Mouse (Mus musculus) Muller cell, postnatal 12 days (primary cell): Measurements from ENCODE around the gene Tbata.

Experiments
- DNase-seq: peaks from one replicate; pipeline ENCODE4 v3.0.0-alpha.2; 2015; ENCODE audit errors: inconsistent ontology term

Gene Tbata

DNA sequence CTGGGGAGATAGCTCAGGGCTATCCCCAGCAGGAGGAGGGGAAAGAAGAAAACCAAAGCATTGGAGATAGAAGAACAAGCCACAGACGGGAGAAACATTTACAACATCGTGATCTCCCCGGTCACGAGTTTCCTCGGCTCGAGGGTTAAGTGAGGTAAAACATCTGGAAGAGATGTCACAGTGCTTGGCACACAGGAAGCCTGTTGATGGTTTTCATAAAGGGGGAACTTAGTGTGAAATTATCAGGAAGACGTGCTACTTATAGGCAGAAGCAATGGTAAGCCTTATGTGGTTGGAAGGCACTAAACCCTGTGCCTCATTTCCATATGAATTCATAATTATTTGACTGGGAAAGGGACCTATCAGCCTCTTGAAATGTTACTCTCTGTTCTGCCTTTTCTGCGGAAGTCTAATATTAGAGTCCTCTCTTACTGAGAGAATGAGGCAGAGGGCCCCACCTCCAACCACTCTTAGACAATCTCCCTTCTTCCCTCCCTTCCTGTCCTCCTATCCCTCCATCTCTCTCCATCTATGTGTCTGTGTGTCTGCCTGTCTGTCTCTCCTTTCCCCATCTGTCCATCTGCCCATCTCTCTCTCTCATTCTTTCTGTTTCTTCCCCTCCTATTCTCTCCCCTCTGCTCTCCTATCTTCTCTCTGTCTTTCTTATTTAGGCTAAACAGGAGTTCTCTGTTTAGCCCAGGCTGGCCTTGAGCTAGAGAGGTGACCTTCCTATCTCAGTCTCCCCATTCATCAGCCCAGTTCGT, 4.2 kb upstream of the Tbata start:
- DNase-seq, result no peak

DNA sequence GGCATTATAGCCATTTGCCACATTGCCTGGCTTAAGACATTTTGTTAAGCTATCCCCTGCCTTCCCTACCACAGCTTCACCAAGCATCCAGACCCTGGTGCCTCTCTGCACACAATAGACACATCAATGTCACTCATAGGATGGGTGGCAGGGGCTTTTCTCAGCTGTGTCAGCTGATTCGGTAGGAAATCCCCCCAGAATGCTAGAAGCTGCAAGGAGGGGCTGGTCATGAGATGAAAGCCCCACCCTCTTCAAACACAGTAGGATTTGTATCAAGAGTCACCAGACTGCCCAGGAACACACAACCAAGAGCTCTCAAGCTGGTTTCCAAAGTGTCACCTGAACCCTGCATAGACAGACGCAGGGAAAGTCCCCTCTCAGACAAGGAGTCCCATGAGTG, 3.4 kb upstream of the Tbata start:
- no peak for DNase-seq

DNA sequence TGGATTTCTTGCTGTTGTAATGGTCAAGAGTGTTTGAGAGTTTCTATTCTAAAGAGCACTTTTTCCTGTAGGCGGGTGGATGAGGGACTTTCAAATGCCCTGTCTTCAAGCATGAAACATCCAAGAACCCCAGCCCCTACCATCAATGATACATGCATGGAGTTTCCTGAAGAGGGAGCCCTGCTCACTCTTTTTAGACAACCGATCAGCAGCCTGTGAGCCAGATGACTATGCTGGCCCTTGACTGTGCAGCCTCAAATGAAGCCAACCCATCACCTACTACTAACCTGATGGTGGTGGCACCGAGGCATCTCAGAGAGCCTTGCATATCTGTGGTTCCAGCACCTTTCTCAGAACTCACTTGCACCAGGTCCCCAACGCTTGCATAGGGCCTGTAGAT, 742 bp downstream of the Tbata start:
- no peak for DNase-seq

DNA sequence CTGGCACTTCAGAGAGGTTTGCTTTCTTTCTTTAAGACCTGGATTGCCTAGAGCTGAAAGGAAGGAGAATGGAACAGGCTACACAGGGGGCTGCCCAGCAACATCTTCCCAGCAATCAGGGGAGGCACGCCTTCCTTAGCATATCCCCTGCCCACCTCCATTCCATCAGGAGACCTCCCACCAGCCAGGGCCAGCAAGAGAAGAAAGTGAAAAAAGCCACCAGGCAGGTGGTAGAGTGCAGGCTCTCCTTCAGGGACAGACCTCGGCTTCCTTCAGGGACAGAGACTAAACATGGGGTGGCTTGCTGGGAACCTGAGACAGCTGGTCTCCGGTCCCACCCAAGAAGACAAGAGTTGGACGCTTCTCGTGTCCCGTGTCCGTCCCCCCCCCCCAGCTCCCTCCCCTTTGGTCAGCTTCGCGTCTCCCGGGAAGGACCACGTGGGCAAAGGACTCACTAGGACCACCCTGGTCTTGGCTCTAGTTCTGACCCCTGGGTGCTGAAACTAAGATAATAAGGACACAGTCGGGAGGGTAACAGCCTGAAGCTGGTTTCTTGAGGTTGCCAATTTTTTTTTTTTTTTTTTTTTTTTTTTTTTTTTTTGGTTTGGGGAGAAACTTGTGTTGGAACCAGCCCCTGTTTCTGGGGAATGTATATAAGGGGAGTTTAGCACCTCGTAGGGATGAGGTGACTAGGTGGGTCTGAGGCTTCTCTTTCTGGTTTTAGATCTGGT, 3.1 kb downstream of the Tbata start:
- no peak for DNase-seq

DNA sequence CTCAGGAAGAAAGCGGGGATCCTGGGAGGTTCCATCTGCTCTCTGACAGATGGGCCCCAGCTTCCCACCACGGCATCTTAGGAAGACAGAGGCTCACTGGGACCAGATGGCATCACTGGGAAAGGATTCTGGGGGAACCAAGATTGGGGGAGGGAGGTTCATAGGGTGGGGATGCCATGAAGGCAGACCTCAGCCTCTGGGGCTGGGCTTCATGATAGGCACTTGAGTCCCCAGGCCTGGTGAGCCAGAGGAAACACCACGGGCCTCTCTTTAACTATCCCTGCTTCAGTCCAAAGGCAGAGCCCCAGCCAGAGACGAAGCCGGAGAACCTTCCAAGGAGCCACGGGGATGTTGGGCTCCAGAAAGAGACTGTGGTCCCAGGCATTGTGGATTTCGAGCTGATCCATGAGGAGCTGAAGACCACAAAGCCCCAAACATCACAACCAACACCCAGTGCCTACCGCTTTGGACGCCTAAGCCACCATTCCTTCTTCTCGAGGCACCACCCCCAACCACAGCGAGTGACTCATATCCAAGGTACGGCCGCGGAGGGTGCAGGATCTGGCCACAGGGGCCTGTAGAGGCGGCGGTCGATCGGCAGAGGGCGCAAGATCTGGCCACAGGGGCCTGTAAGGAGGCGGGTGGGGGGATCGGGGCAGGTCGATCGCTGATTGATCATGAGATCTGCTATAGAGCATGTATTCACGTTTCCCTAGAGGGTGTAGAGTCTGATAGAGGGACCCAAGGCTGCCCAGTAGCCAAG, 3.9 kb downstream of the Tbata start:
- DNase-seq, result peak; percentile 69

- no peak for DNase-seq
Measured at GRCm38 (mm10) chr10:61176221-61176790, 4.6 kb downstream of the Tbata start.

- no peak for DNase-seq
Measured at GRCm38 (mm10) chr10:61177751-61178150, 6.0 kb downstream of the Tbata start.

DNA sequence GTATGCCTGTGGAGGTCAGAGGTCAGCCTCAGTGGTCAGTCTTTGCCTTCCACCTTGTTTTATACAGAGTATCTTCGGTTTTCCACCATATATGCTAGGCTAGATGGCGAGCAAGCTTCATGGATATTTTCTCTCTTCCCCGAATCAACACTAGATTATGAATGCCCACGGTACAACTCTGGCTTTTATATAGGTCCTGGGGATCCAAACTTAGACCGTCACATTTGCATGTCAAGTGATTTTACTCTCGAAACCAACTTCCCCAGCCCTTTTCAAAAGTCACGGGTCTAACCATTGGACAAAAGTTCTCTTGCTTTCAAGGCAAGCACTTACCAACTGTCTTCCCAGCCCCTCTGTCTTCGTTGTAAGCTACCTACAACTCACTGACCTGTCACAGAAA, 6.9 kb downstream of the Tbata start:
- no peak for DNase-seq

DNA sequence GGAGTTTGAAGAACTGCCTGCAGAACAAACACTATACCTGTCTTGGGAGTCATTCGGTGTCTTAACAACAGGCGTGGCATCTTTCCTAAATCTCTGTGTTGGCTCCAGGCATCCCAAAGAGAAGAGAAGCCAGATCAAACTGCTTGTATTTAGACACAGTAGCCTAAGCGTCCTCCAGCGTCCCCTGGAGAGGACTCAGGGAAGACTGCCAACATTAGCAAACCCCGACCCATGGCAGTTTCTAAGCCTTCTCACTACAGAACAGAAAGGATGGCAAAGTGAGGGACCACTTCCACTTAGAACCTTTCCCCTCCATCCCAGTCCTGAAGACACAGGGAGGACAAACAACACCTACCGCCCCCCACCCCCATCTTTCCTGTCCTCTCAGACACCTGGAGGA, 8.2 kb downstream of the Tbata start:
- DNase-seq, result no peak

DNA sequence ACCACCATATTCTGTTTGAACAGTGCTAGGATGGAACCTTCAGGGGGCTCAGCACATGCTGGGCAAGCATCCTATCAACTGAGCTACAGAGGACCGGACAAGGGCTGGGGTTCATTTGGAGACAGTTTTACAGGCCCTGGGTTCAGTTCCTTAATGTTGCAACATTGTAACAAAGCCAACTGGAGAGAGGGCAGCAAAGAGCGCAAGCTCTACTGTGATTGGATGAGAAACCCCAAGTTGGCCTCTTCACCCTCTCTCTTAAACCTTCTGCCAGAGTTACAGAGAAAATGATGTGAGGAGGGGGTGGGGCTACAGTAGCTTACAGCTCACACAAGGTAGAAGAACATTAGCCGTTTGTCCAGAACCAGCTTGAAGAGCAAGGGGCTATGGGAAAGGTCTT, 15.2 kb downstream of the Tbata start:
- no peak for DNase-seq

DNA sequence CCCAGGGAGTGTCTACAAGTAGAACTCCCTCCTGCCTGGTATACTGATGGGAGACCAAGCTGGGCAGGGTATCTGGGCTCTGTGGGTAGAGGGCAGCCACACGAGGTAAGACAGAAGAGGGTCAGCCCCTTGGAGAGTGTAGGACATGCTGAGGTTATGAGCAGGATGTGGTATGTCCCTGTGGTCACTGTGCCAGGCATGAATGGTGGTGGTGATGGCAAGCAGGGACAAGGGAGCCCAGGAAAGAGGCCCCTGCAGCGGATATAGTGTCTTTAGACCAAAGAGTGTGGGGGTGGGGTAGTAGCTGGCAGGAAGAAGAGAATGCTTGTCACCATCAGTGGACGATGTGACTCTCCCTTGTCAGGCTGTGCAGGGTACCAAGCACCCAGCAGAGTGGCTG, 16.3 kb downstream of the Tbata start:
- no peak for DNase-seq

DNA sequence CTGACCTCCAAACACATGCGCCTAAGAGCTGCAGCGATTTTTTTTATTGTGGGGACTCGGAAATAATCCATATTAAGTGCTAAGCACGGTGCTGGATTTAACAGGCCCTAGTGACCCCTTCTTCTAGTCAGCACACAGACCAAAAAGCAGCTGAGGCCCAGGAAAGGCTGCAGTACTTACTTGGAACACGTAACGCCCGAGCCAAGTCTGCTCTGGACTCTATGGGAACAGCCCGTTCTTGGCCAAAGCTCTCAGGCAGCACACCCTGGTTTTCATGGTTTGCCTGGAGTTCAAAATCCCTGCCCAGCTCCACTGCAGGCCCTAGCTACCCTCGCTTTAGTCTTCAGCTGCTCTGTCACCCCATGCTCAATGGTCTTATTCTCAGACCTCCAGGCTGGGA, 22.9 kb downstream of the Tbata start:
- DNase-seq, result no peak

DNA sequence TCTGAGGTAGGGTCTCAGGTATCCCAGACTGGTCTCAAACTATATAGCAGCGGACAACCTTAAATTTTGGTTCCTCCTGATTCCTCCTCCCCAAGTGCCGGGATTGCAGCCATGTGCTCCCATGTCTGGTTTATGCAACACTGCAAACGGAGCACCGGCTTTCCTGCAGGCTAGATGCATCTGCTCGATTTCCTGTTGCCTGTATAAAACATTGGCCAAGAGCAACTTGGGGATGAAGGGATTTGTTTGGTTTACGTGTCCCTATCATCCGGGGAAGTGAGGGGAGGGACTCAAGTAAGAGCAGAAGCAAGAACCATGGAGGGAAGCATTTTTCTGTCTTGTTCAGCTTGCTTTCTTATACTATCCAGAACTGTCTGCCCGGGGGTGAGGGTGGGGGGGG, 23.5 kb downstream of the Tbata start:
- DNase-seq, result no peak

- DNase-seq, result no peak
Measured at GRCm38 (mm10) chr10:61195718-61196291, 24.1 kb downstream of the Tbata start.

- peak; percentile 63 for DNase-seq
Measured at GRCm38 (mm10) chr10:61199566-61200213, 27.9 kb downstream of the Tbata start.

- DNase-seq, result no peak
Measured at GRCm38 (mm10) chr10:61200232-61200820, 28.6 kb downstream of the Tbata start.

DNA sequence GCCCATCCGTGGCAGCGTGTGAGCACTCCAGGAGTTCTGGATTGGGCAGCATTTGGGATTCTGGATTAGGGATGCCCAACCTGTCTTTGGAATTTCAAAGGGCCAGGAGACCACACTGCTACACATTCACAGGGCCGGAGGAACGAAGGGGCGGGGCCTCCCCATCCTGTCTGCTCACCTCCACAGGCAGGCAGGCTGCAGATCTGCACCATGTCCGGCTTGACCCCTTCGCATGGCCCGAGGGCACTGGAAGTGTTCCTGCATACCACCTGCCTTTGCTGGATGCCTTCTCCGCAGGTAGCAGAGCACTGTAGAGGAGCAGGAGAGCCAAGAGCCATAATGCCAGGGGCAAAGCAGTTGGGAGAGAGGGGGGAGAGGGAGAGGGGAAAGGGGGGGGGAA, 29.2 kb downstream of the Tbata start:
- no peak for DNase-seq

DNA sequence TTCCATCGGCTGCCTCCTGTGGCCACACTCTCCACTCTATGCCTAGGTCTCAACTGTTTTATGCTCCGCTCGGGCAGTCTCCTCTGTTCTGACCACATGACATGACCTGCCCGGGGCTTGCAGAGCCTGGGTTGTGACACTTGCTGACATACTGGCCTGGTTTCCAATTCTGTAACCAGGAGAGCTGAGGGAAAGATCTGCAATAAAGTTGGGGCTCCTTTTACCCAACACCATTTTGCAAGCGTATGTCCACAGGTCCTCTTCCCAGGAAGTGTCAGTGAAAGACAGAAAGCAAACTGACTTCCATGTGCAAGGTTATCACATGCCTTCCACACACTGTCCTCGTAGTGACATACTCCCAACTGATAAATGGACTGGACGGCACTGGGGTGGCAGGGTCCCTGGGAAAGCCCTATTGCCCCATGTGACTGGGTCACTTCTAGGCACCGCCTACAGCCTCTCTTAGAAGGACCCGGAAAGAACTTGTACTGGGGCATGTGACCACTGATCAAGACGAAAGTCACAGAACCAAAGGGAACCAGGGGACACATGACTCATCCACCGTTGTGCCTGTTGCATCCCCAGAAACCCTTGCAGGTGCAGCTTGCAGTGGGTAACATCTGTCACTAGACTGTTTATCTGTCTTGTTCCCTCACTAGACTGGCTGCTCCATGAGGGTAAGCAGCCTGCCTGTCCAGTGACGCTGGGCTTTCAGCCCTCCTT, 30.0 kb downstream of the Tbata start:
- no peak for DNase-seq

- DNase-seq, result no peak
Measured at GRCm38 (mm10) chr10:61203930-61204329, 32.2 kb downstream of the Tbata start.

DNA sequence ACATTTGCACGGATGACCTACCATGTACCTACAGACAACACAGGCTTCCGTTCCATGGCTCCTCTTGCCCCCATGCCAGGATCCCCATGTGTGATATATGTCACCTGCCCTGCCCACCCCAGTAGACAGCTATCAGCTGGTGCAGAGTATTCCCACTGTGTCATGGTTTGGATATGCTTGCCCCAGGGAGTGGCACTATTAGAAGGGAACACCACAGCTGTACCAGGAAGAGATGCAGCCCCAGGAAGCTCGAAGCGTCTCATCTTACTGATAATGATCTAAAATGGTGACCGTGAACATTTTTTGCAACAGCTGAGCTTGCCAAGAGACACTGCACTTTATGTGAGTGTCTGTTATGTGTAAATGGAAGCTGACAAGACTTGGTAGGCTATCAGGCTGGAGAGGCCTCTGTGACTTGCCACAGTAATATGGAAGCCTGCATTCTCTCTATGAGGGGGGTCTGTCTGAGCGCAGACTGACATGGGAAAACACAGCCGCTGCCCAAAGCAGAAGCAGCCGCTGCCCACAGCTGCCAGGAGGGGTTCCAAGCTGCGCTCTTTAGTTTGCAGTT, 36.4 kb downstream of the Tbata start:
- DNase-seq, result no peak
